Mouse (Mus musculus): Measurements from ENCODE around the gene Nrip1. TPM values are rescaled to one million over a fixed set of nuclear protein-coding genes. Genes with fewer than 3 reads are reported as not detected.

The Nrip1 gene
- polyA plus RNA-seq, 1 experiment from 2014 or later, result 52.6 TPM

GRCm38 (mm10) chr16:76358128-76358748, 15.4 kb downstream of the Nrip1 start:
- Histone ChIP-seq H3K9me3 (no peaks in the 10 kb centered on the region), H3K27ac (no peak overlapping the region), H3K4me3 (no peak overlapping the region), H3K36me3 (no peaks in the 10 kb centered on the region), H3K9ac (no peak overlapping the region), H3K27me3 (no peaks in the 10 kb centered on the region), H3K4me2 (replicated peaks) (no peak overlapping the region), H3K4me1 (peaks cover 11% of the 10 kb centered on the region; the same call in 1 of the 2 replicates)
- no peak for ATAC-seq (ENCODE audit: insufficient number of reproducible peaks, insufficient read depth, low FRiP score, low TSS enrichment)
- 61% methylated on average over 18 of the region's 18 CpGs for WGBS

GRCm38 (mm10) chr16:76357155-76357554, 16.5 kb downstream of the Nrip1 start:
- WGBS, result 92% methylated on average over 12 of the region's 12 CpGs
- ATAC-seq (ENCODE audit: insufficient number of reproducible peaks, insufficient read depth, low FRiP score, low TSS enrichment), result no peak
- H3K4me1 ChIP-seq, result peaks cover 11% of the 10 kb centered on the region; the same call in 1 of the 2 replicates

DNA sequence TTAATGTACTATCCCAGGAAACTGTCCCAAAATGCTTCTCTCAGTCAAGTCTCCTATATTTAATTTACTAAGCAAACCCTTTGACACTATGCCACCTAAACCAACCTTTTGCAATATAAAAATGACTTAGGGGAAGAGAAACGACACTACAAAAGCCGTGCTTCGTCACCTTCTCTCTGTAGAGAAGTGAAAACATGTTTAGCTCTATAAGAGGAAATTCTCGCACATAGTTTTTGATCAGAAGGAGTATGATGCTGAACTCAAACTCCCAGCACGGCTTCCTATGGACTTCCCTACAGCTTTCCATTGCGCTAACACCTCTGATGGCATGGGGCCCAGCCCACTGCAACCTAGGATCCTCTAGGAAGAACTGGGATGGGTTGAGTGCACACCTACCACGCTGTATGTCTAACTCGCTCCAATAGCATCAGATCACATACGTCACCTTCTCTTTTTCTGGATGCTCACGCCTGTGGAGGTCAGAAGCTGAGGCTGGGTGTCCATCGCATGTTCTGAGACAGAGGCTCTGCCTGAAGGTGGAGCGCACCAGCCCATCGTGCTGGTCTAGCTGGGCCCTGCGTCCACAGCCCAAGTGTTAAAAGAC, 17.6 kb downstream of the Nrip1 start:
- Histone ChIP-seq H3K27me3 (no peaks in the 10 kb centered on the region), H3K9me3 (no peaks in the 10 kb centered on the region), H3K36me3 (no peaks in the 10 kb centered on the region), H3K4me2 (replicated peaks) (no peak overlapping the region), H3K9ac (no peak overlapping the region), H3K4me3 (no peak overlapping the region), H3K4me1 (peaks cover 11% of the 10 kb centered on the region; the same call in 1 of the 2 replicates), H3K27ac (no peak overlapping the region)
- ATAC-seq (ENCODE audit: insufficient number of reproducible peaks, insufficient read depth, low FRiP score, low TSS enrichment), result no peak
- WGBS, result 91% methylated on average over 14 of the region's 14 CpGs

More at GRCm38 (mm10) chr16:76357155-76357554, 16.5 kb downstream of the Nrip1 start:
- no peaks in the 10 kb centered on the region for H3K9me3 ChIP-seq
- H3K4me3 ChIP-seq, result no peak overlapping the region
- H3K36me3 ChIP-seq, result no peaks in the 10 kb centered on the region
- H3K27me3 ChIP-seq, result no peaks in the 10 kb centered on the region
- no peak overlapping the region for H3K4me2 ChIP-seq (replicated peaks)
- H3K27ac ChIP-seq, result no peak overlapping the region
- no peak overlapping the region for H3K9ac ChIP-seq

GRCm38 (mm10) chr16:76355267-76355666, 18.4 kb downstream of the Nrip1 start:
- Histone ChIP-seq H3K27me3 (no peaks in the 10 kb centered on the region), H3K4me3 (no peak overlapping the region), H3K9me3 (no peaks in the 10 kb centered on the region), H3K27ac (no peak overlapping the region), H3K4me1 (peaks cover 11% of the 10 kb centered on the region; the same call in 1 of the 2 replicates), H3K9ac (no peak overlapping the region), H3K4me2 (replicated peaks) (no peak overlapping the region), H3K36me3 (no peaks in the 10 kb centered on the region; the same call in 1 of the 2 replicates)
- 63% methylated on average over 5 of the region's 5 CpGs for WGBS
- no peak for ATAC-seq (ENCODE audit: insufficient number of reproducible peaks, insufficient read depth, low FRiP score, low TSS enrichment)

DNA sequence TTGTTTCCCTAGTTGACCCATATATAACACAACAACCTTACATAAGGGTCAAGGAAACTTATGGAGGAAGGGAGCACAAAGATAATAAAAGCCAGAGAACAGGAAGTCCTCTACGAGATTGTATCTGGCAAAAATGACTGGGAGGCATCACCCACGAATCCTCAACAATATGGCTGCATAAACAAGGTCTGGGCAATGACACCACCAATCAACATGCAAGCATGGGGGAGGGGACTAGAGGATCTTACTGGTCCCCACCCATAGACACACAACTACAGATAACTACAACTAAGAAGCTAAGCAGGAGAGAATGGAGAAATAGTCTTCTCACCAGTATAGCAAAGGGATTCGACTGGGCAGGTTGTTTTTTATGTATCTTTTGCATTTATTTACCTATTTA, 18.8 kb downstream of the Nrip1 start:
- ATAC-seq (ENCODE audit: insufficient number of reproducible peaks, insufficient read depth, low FRiP score, low TSS enrichment), result no peak
- Histone ChIP-seq H3K9me3 (no peaks in the 10 kb centered on the region), H3K27ac (no peak overlapping the region), H3K4me1 (peaks cover 11% of the 10 kb centered on the region; the same call in 1 of the 2 replicates), H3K36me3 (peaks cover under 1% of the 10 kb centered on the region), H3K9ac (no peak overlapping the region), H3K27me3 (no peaks in the 10 kb centered on the region), H3K4me2 (replicated peaks) (no peak overlapping the region), H3K4me3 (no peak overlapping the region)
- 53% methylated on average over 3 of the region's 3 CpGs for WGBS

DNA sequence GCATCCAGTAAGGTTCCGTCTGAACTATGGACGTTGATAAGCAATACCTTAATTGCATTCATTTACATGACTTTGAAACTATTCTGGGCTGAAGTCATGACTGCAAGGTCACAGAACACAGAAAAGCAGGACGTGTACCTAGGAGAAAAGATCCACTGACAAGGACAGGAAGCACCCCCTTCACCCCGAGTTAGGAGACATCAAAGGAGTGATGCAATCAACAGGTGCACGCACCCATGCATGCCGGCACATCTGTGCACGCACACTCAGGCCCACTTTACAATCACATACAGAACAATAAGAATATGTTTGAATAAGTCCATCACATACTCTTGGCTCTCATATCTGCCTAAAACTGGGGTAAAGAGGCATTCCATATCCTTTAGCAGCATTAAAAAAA, 19.3 kb downstream of the Nrip1 start:
- Histone ChIP-seq H3K4me2 (replicated peaks) (no peak overlapping the region), H3K4me1 (0 out of 2 replicates have a peak, but pooled peaks cover 8% of the 10 kb centered on the region), H3K9me3 (no peaks in the 10 kb centered on the region), H3K9ac (no peak overlapping the region), H3K27ac (no peak overlapping the region), H3K27me3 (no peaks in the 10 kb centered on the region), H3K4me3 (no peak overlapping the region), H3K36me3 (peaks cover 5% of the 10 kb centered on the region)
- no peak for ATAC-seq (ENCODE audit: insufficient number of reproducible peaks, insufficient read depth, low FRiP score, low TSS enrichment)
- 70% methylated on average over 7 of the region's 7 CpGs for WGBS

- WGBS, result 80% methylated on average over 8 of the region's 8 CpGs
- Histone ChIP-seq H3K27ac (no peak overlapping the region), H3K36me3 (peaks cover 8% of the 10 kb centered on the region), H3K27me3 (no peaks in the 10 kb centered on the region), H3K9me3 (no peaks in the 10 kb centered on the region), H3K4me1 (no peaks in the 10 kb centered on the region), H3K4me2 (replicated peaks) (no peak overlapping the region), H3K9ac (no peak overlapping the region), H3K4me3 (no peak overlapping the region)
- ATAC-seq (ENCODE audit: insufficient number of reproducible peaks, insufficient read depth, low FRiP score, low TSS enrichment), result no peak
Observed at GRCm38 (mm10) chr16:76350922-76351321, 22.7 kb downstream of the Nrip1 start.

GRCm38 (mm10) chr16:76349053-76349452, 24.6 kb downstream of the Nrip1 start:
- Histone ChIP-seq H3K4me3 (no peak overlapping the region), H3K27me3 (no peaks in the 10 kb centered on the region), H3K36me3 (peaks cover 16% of the 10 kb centered on the region), H3K27ac (no peak overlapping the region), H3K9me3 (0 out of 2 replicates have a peak, but pooled peaks cover 6% of the 10 kb centered on the region), H3K9ac (no peak overlapping the region), H3K4me1 (no peaks in the 10 kb centered on the region), H3K4me2 (replicated peaks) (no peak overlapping the region)
- ATAC-seq (ENCODE audit: insufficient number of reproducible peaks, insufficient read depth, low FRiP score, low TSS enrichment), result no peak
- WGBS, result 78% methylated on average over 11 of the region's 11 CpGs

- Histone ChIP-seq H3K27ac (no peak overlapping the region), H3K27me3 (no peaks in the 10 kb centered on the region), H3K36me3 (peaks cover 19% of the 10 kb centered on the region), H3K9me3 (0 out of 2 replicates have a peak, but pooled peaks cover 9% of the 10 kb centered on the region), H3K4me3 (no peak overlapping the region), H3K4me1 (no peaks in the 10 kb centered on the region), H3K9ac (no peak overlapping the region), H3K4me2 (replicated peaks) (no peak overlapping the region)
- no peak for ATAC-seq (ENCODE audit: insufficient number of reproducible peaks, insufficient read depth, low FRiP score, low TSS enrichment)
- 85% methylated on average over 13 of the region's 13 CpGs for WGBS
Observed at GRCm38 (mm10) chr16:76347719-76348421, 25.8 kb downstream of the Nrip1 start.

GRCm38 (mm10) chr16:76346371-76346770, 27.3 kb downstream of the Nrip1 start:
- WGBS, result 94% methylated on average over 7 of the region's 7 CpGs
- Histone ChIP-seq H3K4me2 (replicated peaks) (no peak overlapping the region), H3K27me3 (no peaks in the 10 kb centered on the region), H3K27ac (no peak overlapping the region), H3K9ac (no peak overlapping the region), H3K36me3 (peaks cover 19% of the 10 kb centered on the region), H3K4me1 (no peaks in the 10 kb centered on the region), H3K4me3 (no peak overlapping the region), H3K9me3 (0 out of 2 replicates have a peak, but pooled peaks cover 9% of the 10 kb centered on the region)
- no peak for ATAC-seq (ENCODE audit: insufficient number of reproducible peaks, insufficient read depth, low FRiP score, low TSS enrichment)

DNA sequence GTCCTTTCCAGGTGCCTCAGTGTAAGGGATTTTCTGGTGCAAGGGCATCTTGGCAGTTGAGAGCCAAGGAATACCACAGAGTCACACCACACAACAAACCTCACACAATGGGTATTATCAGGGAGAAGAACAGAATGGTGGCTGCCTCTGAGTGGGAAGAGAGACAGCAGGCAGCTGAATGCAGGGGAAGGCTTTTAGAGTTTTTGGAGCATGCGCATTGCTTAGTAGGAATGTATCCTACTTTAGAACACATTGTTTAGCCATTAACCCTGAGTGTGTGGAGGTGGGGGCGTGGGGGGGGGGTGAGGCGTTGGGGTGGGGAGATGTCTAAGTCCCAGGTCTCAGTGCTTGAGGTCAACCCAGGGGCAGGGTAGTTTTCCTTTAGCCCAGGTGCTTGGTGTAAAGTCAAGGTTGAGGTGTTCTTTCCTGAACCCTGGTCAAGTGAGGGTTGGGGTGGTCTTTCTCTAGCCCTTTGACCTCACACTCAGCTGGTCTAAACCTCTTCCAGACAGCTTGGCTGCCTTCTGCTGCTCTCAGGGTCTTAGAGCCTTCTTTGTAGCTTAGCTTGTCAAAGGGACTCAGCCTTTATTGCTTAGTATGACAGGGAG, 28.8 kb downstream of the Nrip1 start:
- 94% methylated on average over 3 of the region's 3 CpGs for WGBS
- peaks cover 19% of the 10 kb centered on the region for H3K36me3 ChIP-seq

More for the DNA sequence above, 28.8 kb downstream of the Nrip1 start:
- Histone ChIP-seq H3K9me3 (0 out of 2 replicates have a peak, but pooled peaks cover 9% of the 10 kb centered on the region), H3K27ac (no peak overlapping the region), H3K4me3 (no peak overlapping the region), H3K27me3 (no peaks in the 10 kb centered on the region), H3K4me2 (replicated peaks) (no peak overlapping the region), H3K4me1 (no peaks in the 10 kb centered on the region), H3K9ac (no peak overlapping the region)
- ATAC-seq (ENCODE audit: insufficient number of reproducible peaks, insufficient read depth, low FRiP score, low TSS enrichment), result no peak

All from embryonic facial prominence, embryonic 12.5 days (tissue).